Mouse (Mus musculus): ENCODE measurements around the gene Csgalnact2.

Csgalnact2 gene

GRCm38 (mm10) chr6:118072176-118072575 is 66.8 kb downstream of the Csgalnact2 start:
- DNase-seq = no peak

GRCm38 (mm10) chr6:118071416-118071815 is 67.5 kb downstream of the Csgalnact2 start:
- no peak for DNase-seq

- DNase-seq = no peak
Measured at GRCm38 (mm10) chr6:118071013-118071350, 68.0 kb downstream of the Csgalnact2 start.

GRCm38 (mm10) chr6:118070321-118071012 is 68.5 kb downstream of the Csgalnact2 start:
- DNase-seq = no peak

- no peak for DNase-seq
Measured at GRCm38 (mm10) chr6:118067720-118068119, 71.2 kb downstream of the Csgalnact2 start.

- peak; percentile 15 to 67 for DNase-seq
Measured at GRCm38 (mm10) chr6:118066199-118067081, 72.5 kb downstream of the Csgalnact2 start.

GRCm38 (mm10) chr6:118065837-118066198 is 73.1 kb downstream of the Csgalnact2 start:
- DNase-seq = no peak

GRCm38 (mm10) chr6:118064968-118065530 is 73.9 kb downstream of the Csgalnact2 start:
- DNase-seq = peak; percentile 54 to 69

- no peak for DNase-seq
Measured at GRCm38 (mm10) chr6:118063266-118063665, 75.7 kb downstream of the Csgalnact2 start.

GRCm38 (mm10) chr6:118061266-118061665 is 77.7 kb downstream of the Csgalnact2 start:
- DNase-seq = no peak

Data from kidney, postnatal 25 days (tissue).